Mouse (Mus musculus) cerebellum, postnatal 4 days (tissue): ENCODE measurements around the gene Nkx1-2.

Experiments used
- DNase-seq, 2 experiments: peaks; one replicate each; pipeline ENCODE4 v3.0.0; 2022; ENCODE audit warnings: low spot score in 2 of 2, mixed read lengths in 1 of 2

Gene Nkx1-2

GRCm38 (mm10) chr7:132565831-132566230 is 33.6 kb downstream of the Nkx1-2 start:
- no peak for DNase-seq

DNA sequence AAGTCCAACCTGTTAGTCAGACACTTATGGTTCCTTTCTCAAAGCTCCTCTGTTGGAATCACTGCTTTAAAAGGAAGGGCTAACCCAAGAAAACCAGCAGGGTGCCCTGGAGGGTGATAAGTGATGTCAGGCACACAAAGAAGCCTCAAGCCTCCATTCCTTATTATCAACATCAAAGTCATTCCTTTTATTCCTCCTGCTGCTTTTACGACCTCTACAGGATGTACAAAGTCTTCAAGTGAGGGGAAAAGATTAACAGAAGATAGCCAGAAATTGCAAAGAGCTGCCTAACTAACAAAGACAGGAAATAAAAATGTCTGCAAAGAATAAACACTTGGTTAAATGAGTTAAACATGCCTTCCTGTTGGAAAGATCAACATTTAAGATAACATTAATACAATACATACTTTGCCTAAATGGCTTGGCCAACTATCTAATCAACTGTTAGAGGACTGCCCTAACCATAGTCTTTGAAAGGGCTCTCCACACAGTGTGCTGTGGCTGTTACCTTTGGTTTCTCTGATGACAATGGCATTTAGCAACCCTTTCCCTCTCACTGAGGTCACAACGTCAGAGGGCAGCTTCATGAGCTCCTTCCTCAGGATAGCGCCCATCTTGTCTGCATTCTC is 40.2 kb downstream of the Nkx1-2 start:
- DNase-seq, result no peak

DNA sequence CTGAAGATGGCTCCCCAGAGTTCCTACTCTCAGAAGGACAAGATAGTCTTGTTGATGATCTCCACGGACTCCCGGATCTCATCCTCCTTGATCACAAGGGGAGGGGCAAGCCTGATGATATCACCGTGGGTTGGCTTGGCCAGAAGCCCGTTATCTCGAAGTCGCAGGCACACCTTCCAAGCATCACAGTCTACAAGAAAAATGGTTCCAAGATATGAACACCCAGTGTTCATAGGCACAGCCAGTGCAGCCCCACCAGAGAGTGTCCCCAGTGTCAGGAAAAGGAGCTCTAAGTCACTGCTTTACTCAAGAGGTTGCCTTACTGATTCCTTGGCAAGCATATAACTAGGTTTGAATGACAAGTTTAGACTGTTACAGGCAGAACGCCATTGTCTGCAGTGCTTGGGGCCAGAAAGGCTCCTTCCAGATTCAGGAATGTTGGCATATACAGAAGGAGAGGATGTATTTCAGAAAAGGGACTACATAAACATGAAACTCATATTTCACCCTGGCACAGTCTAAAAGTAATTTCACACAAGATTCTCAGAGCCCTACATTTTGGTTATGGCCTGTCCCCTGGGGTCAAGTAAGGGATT is 41.2 kb downstream of the Nkx1-2 start:
- no peak for DNase-seq

DNA sequence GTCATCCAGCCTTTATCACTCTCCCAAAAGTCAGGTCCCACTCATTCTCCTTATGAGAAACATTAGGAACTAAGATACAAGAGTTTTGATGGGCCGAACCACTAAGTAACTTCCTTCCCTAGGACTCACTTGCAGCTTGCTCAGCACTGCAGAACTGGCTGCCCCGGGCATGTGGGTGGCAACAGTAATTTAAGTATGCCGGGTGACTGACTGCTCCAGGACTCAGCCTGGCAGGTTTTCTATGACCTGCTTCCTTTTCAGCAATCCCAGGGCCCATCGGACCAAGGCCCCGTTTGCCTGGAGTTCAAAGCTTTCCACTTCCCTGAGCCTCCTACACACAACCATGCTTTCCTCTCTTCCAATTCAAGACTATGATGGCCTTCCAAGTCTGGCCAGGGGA is 42.9 kb downstream of the Nkx1-2 start:
- DNase-seq, result no peak

GRCm38 (mm10) chr7:132555911-132556310 is 43.5 kb downstream of the Nkx1-2 start:
- DNase-seq, result no peak

DNA sequence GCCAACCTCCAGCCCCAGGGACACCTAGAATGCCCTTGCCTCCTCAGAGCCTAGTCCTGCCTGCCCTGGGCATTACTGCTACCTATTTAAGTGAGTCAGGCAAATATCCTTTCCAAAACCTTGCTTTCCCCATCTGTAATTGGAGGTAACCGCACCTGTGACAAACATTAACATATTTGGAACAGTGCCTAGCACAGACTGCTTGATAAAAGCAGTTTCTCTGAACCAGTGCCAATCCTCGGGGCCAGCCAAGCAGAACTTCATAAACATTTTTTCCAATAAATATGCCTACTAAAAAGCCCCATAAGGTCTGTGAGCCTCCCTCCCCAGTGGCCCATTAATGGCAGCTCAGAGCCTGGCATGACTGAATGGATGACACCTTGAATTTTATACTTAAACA is 45.3 kb downstream of the Nkx1-2 start:
- no peak for DNase-seq

DNA sequence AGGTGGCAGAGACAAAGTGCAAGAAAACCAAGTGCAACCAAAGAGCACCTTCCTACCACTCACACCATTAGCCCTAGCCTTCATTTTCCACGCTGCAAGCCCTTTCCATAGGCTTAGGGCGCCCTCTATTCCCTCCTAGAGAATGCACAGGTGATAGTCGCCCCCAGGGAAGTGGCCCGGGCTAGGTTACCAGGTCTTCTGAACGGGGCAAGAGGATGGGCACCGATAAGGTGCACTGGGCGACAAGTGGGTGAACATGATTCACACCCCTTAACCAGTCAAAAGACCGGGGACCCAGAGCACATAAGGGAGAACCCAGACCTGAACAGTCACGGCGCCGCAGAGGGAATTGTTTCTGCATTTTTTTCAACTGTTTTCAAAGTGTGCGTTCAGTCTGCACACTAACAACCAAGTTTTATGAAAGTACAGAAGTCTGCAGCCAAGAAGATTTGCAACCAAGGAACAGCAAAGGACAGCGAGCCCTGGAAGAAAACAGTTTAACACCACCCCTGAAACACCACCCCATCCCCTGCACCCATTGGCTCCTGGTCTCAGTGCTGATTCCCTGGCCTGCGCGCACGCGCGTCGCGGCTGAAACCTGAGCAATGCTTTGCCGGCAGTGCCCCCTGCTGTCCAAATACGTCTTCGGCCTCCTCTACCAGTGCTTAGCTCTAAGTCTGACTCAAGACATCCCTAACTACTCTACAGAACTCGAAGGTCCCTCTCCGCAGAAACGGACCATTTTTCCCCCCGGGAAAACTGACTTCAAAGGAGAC is 47.9 kb downstream of the Nkx1-2 start:
- peak; percentile 96 to 97 for DNase-seq

DNA sequence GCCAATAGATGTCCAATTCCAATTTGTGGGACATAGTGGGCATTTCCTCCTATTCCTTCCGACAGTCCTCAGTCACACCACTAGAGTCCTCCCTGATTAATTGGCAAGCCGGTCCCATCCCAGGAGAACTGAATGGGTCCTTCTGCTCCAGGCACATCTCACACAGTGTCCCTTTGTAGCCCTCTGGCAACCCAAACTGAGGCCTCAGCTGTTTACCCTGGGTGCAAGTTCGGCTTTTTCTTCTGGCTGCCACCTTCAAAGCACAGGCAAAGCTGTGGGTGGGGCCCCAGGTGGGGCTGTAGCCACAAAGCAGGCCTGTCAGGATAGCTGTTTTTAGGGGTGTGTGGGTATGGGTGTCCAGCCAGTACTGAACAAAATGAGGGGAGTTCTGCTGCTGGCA is 52.3 kb downstream of the Nkx1-2 start:
- DNase-seq, result no peak
